Mouse (Mus musculus): ENCODE data around the gene Zxdc.

Zxdc gene

DNA sequence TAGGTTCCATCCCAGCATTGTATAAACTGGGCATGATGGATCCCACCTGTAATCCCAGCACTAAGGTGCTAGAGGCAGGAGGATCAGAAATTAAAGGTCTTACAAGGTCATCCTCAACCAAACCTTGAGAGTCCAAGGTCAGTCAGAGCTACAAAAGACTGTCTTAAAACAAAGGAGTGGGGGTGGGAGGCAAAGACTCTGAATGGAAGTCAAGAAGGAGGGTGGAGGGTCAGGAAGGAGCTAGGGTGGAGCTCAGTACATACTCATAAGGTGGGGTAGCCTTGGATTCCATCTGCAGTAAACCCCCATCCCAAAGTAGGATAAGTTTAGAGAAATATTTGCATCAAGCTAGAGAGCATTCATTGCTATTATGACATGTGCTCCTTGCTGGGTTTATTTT is 83.3 kb downstream of the Zxdc start:
- no peak for DNase-seq (ENCODE audit: low spot score in 2 of 2)
